Mouse (Mus musculus) G1E (cell line): ENCODE measurements at regions not wholly inside any gene's neighbourhood (a gene's known extent, or its start where the extent isn't known, plus 50 kb on each side); places are given as distances from the start of the nearest gene placed in this dataset.

ENCODE experiments used
- CTCF ChIP-seq: IDR thresholded peaks from 2 replicates; pipeline ENCODE4 v1.5.1; 2012; ENCODE audit warnings: low read depth, low read length, inconsistent platforms, mixed read lengths
- GATA1 ChIP-seq: IDR thresholded peaks from 2 replicates; pipeline ENCODE4 v1.6.1; 2012; ENCODE audit warnings: borderline replicate concordance, low read length, inconsistent platforms, mixed read lengths
- POLR2AphosphoS5 ChIP-seq: IDR thresholded peaks from 2 replicates; pipeline ENCODE4 v1.6.1; 2012; ENCODE audit warnings: low read depth, low read length, inconsistent platforms; ENCODE audit not compliant: insufficient replicate concordance
- TAL1 ChIP-seq: conservative IDR thresholded peaks from 2 replicates; pipeline ENCODE4 v1.6.1; 2012; ENCODE audit warnings: low read depth, low read length, inconsistent platforms, mixed read lengths

DNA sequence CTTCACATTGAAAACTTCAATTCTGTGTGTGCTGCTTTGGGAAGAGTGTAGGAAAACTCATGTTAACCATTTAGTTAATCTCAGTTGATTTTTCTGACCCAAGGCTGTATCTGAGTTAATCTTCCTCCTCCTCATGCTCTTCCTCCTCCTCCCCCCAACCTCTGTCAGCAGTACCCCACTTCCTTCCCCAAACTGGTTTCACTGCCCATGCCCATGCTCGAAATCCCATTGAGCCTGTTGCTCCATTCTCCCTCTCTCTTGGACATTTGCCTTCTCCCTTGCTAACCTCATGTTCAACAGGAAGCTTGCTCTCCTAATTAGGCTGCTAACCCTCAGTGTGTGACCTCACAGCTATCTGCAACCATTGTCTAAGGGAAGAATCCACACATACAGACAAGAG is 203.8 kb downstream of the Rsl24d1 start:
- TF ChIP-seq CTCF (no peak), GATA1 (no peak), POLR2AphosphoS5 (no peak), TAL1 (no peak)
